Mouse (Mus musculus) CD4-positive helper T cell, adult 2 months (primary cell): ENCODE measurements around the gene Tmem132b.

Source experiments
- DNase-seq: peaks from one replicate; pipeline ENCODE4 v3.0.0-alpha.2; 2012; ENCODE audit warnings: low read depth, missing footprints, low spot score

Gene Tmem132b

DNA sequence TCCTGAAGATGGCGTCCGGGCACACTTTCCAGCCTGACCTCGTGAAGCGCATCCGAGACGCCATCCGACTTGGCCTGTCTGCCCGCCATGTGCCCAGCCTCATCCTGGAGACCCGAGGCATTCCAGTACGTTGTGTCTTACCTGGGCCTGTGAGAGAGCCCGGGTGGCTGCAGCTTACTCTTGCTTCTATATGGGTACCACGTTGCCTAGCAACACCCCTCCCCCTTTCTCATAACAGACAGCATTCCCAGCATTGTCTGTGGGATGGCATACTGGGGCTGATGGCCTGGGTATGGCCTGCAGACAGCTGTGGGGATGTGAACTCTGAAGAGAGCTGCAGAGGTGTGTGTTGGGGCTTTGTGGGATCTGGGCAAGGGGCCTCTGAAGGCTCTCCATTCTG is 16.6 kb upstream of the Tmem132b start:
- no peak for DNase-seq

- DNase-seq: no peak
Measured at GRCm38 (mm10) chr5:125518640-125519039, 12.9 kb upstream of the Tmem132b start.

GRCm38 (mm10) chr5:125520930-125521590 is 10.5 kb upstream of the Tmem132b start:
- no peak for DNase-seq

- DNase-seq: no peak
Measured at GRCm38 (mm10) chr5:125523361-125523760, 8.2 kb upstream of the Tmem132b start.

GRCm38 (mm10) chr5:125525516-125525915 is 6.1 kb upstream of the Tmem132b start:
- DNase-seq: no peak

DNA sequence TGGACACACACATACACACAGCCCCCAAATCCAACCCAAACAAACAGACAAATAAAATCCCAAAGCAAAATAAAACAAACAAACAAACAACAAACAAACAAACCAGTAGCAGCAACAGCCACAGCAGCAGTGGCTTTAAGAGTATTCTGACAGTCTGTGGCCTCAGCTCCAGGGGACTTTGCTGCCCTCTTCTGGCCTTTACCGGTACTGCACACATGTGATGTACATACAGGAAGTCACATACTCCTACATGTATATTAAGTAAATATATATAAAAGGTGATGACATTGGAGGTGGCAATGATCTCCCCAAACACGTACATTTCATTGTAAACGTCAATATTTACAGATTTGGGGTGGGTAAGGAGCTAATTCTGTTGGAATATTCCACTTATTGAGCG is 5.1 kb upstream of the Tmem132b start:
- peak; percentile 36 for DNase-seq

GRCm38 (mm10) chr5:125529109-125529508 is 2.5 kb upstream of the Tmem132b start:
- peak; percentile 33 for DNase-seq

DNA sequence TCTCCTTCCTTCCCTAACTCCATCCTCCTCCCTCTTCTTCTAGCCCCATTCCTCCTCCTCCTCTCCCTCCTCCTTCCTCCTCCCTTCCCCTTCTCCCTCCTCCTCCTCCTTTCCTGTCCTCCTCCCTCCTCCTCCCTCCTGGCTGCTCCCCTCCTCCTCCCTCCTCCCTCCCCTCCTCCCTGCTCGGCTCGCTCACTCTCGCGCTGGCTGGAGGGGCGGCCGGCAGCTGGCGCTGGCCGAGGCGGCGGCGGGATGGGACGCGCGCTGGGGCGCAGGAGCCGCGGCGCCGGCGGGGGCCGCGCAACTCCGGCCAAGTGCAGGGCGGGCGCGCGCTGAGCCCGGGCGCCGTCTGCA is 594 bp downstream of the Tmem132b start:
- DNase-seq: no peak

DNA sequence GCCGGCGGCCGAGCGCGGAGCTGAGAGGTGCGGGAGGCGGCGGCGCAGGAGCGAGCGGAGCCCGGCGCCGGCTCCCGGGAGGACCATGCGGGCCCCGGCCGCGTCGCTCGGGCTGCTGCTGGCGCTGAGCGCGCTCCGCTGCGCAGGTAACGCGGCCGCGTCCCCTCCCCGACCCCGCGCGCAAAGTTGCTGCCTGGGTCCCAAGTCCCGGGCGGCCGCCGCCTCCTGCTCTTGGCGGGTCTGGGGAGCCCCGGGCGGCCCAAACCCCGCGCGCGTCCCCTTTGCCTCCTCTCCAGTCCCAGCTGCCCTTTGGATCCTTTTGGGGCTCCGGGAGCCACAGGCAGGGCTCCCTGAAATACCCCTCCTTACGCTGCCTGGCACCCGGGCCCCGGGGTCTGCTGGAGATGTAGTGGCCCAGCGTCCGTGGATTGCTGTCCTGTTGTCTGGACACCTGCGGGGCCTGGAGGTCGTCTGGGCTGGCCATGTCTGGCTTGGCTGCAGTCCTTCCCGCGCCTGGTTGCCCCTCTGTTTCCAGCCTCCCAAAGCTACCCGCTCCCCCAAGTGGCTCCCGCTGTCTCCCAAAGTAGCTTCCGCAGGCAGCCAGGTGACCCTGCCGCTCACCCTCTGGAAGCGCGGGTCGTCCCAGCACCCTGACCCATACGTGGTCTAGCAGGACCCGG is 1.1 kb downstream of the Tmem132b start:
- no peak for DNase-seq

- DNase-seq: no peak
Measured at GRCm38 (mm10) chr5:125533225-125533900, 1.8 kb downstream of the Tmem132b start.

DNA sequence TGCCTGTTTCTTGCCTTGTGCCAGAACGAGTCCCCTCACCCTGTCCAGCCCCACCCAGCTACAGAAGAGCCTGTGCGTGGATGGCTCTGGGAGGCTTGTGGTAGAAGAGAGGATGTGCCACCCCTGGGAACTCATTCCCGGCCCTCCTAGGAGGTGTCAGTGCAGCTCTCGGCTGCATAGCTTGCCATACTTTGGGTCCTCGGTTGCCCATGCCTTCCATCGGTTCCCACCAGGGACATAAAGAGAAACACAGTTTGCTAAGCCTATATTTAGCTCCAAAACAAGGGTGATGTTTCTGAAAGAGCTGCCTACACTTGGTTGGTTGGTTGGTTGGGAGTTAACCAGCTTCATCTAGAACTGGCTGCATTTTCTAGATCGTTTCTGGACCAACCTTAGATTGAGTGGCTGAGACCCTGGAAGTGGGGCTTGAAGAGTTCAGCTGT is 2.6 kb downstream of the Tmem132b start:
- DNase-seq: no peak

GRCm38 (mm10) chr5:125534611-125535324 is 3.2 kb downstream of the Tmem132b start:
- no peak for DNase-seq

DNA sequence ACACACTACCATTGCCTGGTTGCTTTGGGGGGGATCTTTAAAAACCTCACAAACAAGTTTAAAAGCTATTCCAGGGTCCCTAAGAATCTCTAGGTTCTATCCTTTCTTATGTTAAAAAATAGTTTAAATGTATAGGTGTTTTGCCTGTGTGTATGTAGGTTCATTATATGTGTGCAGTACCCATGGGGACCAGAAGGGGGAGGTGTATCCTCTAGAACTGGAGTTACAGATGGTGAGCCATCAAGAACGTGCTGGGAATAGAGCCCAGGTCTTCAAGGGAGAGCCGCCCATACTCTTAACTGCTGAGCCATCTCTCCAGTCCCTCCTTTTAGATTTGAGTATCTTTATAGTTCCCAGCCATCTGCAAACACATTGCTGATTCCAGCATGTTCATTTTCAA is 13.5 kb downstream of the Tmem132b start:
- no peak for DNase-seq

- DNase-seq: no peak
Measured at GRCm38 (mm10) chr5:125546293-125546692, 14.7 kb downstream of the Tmem132b start.

DNA sequence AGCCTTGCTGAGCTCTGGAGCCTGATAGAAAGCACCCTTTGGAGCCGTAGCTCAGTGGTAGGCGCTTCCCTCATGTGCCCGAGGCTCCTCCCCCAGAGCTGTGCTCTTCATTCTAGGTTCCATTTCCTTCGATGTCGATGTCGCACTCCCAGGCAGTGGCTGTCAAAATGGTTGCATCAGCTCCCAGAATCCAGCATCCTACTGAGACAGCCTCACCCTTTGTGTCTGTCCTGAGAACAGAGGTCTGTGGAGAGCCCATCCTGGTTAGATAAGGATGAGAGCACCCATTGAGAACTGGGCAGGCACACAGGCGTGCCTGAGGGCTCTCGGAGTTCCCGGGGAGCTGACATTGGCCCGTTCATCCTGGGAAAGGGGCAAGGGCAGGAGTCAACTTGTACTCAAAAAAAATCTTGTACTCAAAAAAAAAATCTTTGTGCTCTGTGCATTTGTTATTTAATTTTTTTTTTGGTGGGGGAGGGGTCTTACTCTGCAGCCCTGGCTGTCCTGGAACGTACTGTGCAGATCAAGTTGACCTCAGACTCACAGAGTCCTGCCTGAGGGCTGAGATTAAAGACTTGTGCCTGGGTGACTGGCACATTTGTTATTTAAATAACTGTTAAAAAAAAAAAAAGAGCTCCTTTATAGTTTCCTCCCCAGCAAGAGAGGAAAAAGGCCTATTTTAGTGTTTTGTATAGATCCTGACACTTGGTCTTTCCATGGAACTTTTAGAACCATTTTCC is 18.3 kb downstream of the Tmem132b start:
- DNase-seq: no peak

- no peak for DNase-seq
Measured at GRCm38 (mm10) chr5:125555732-125556131, 24.2 kb downstream of the Tmem132b start.

- no peak for DNase-seq
Measured at GRCm38 (mm10) chr5:125563492-125563891, 31.9 kb downstream of the Tmem132b start.

DNA sequence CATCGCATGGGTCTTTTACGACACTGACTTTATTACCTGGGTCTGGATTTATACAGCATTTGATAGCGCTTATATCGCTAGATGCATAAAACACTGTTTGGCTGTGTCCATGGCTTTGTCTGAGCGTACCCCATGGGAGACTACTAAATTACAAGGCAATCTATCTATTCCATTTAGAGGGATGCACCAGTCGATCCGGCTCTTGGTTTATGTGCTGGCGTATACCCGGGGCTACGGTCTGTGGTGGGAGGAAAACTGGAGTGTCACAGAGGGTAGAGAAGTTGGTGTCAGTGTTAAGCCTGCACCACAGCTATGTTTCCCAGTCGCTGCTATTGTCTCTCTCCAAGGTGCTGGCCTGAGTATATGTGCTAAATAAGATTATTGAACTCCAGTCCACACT is 34.2 kb downstream of the Tmem132b start:
- no peak for DNase-seq

GRCm38 (mm10) chr5:125568457-125568856 is 36.9 kb downstream of the Tmem132b start:
- DNase-seq: no peak

GRCm38 (mm10) chr5:125572011-125572410 is 40.4 kb downstream of the Tmem132b start:
- DNase-seq: no peak

- no peak for DNase-seq
Measured at GRCm38 (mm10) chr5:125574886-125575285, 43.3 kb downstream of the Tmem132b start.
